Mouse (Mus musculus): ENCODE measurements around the gene Rnf121. TPM values are rescaled to one million over a fixed set of nuclear protein-coding genes. Genes with fewer than 3 reads are reported as not detected.

Rnf121 gene
- polyA plus RNA-seq, 1 experiment from 2014 or later: 33.3 TPM

GRCm38 (mm10) chr7:101998194-101998927, 66.9 kb downstream of the Rnf121 start:
- no peak overlapping the region; the same call in 1 of the 2 replicates for H3K9ac ChIP-seq
- H3K4me2 ChIP-seq: no peak overlapping the region
- no peak for ATAC-seq (ENCODE audit: insufficient number of reproducible peaks, insufficient read depth, low FRiP score, low TSS enrichment, low read depth)
- no peak overlapping the region for H3K27ac ChIP-seq
- 0 out of 2 replicates have a peak, but pooled peaks cover 3% of the 10 kb centered on the region for H3K4me1 ChIP-seq
- H3K27me3 ChIP-seq: no peaks in the 10 kb centered on the region
- 74% methylated on average over 14 of the region's 14 CpGs for WGBS
- H3K4me3 ChIP-seq: no peak overlapping the region
- H3K9me3 ChIP-seq: no peaks in the 10 kb centered on the region
- H3K36me3 ChIP-seq: peaks cover 98% of the 10 kb centered on the region

GRCm38 (mm10) chr7:101994241-101994640, 71.0 kb downstream of the Rnf121 start:
- no peak overlapping the region for H3K27ac ChIP-seq
- 88% methylated on average over 3 of the region's 3 CpGs for WGBS
- H3K4me1 ChIP-seq: no peaks in the 10 kb centered on the region
- no peak overlapping the region for H3K4me3 ChIP-seq
- H3K9ac ChIP-seq: no peak overlapping the region
- H3K4me2 ChIP-seq: no peak overlapping the region
- H3K27me3 ChIP-seq: no peaks in the 10 kb centered on the region
- peaks cover 97% of the 10 kb centered on the region for H3K36me3 ChIP-seq
- no peaks in the 10 kb centered on the region for H3K9me3 ChIP-seq
- no peak for ATAC-seq (ENCODE audit: insufficient number of reproducible peaks, insufficient read depth, low FRiP score, low TSS enrichment, low read depth)

GRCm38 (mm10) chr7:101985081-101985480, 80.2 kb downstream of the Rnf121 start:
- Histone ChIP-seq H3K9ac (no peak overlapping the region), H3K4me1 (peaks cover 9% of the 10 kb centered on the region), H3K4me2 (no peak overlapping the region), H3K27ac (no peak overlapping the region), H3K9me3 (no peaks in the 10 kb centered on the region), H3K27me3 (no peaks in the 10 kb centered on the region), H3K4me3 (no peak overlapping the region), H3K36me3 (peaks cover 70% of the 10 kb centered on the region)
- no peak for ATAC-seq (ENCODE audit: insufficient number of reproducible peaks, insufficient read depth, low FRiP score, low TSS enrichment, low read depth)
- 93% methylated on average over 3 of the region's 3 CpGs for WGBS

- Histone ChIP-seq H3K9me3 (no peaks in the 10 kb centered on the region), H3K4me3 (no peak overlapping the region), H3K27me3 (no peaks in the 10 kb centered on the region), H3K36me3 (peaks cover 50% of the 10 kb centered on the region), H3K4me2 (no peak overlapping the region), H3K27ac (no peak overlapping the region), H3K9ac (no peak overlapping the region), H3K4me1 (peaks cover 9% of the 10 kb centered on the region)
- no peak for ATAC-seq (ENCODE audit: insufficient number of reproducible peaks, insufficient read depth, low FRiP score, low TSS enrichment, low read depth)
- 82% methylated on average over 1 of the region's 1 CpGs for WGBS
Measured at GRCm38 (mm10) chr7:101982735-101983134, 82.5 kb downstream of the Rnf121 start.

- peaks cover 16% of the 10 kb centered on the region for H3K36me3 ChIP-seq
- H3K4me1 ChIP-seq: peaks cover 42% of the 10 kb centered on the region
- H3K9me3 ChIP-seq: no peaks in the 10 kb centered on the region
- peak overlapping the region; percentile 76 for H3K4me2 ChIP-seq
- peak overlapping the region; percentile 9; the same call in 1 of the 2 replicates for H3K4me3 ChIP-seq
- H3K27ac ChIP-seq: peak overlapping the region; percentile 100
- ATAC-seq (ENCODE audit: insufficient number of reproducible peaks, insufficient read depth, low FRiP score, low TSS enrichment, low read depth): no peak
- H3K9ac ChIP-seq: no peak overlapping the region
- no peaks in the 10 kb centered on the region for H3K27me3 ChIP-seq
- 12% methylated on average over 2 of the region's 2 CpGs for WGBS
Measured at GRCm38 (mm10) chr7:101974505-101974904, 90.8 kb downstream of the Rnf121 start.

GRCm38 (mm10) chr7:101973730-101974129, 91.5 kb downstream of the Rnf121 start:
- Histone ChIP-seq H3K9ac (no peak overlapping the region), H3K4me1 (peaks cover 47% of the 10 kb centered on the region), H3K27me3 (no peaks in the 10 kb centered on the region), H3K4me2 (peak overlapping the region; percentile 76), H3K9me3 (no peaks in the 10 kb centered on the region), H3K36me3 (peaks cover 16% of the 10 kb centered on the region), H3K4me3 (peak overlapping the region; percentile 14; the same call in 1 of the 2 replicates), H3K27ac (peak overlapping the region; percentile 100)
- no peak for ATAC-seq (ENCODE audit: insufficient number of reproducible peaks, insufficient read depth, low FRiP score, low TSS enrichment, low read depth)
- WGBS: 22% methylated on average over 3 of the region's 3 CpGs

- Histone ChIP-seq H3K9me3 (no peaks in the 10 kb centered on the region), H3K4me2 (peak overlapping the region; percentile 76), H3K36me3 (peaks cover 6% of the 10 kb centered on the region), H3K4me1 (peaks cover 59% of the 10 kb centered on the region), H3K27me3 (no peaks in the 10 kb centered on the region), H3K4me3 (peak overlapping the region; percentile 73), H3K9ac (peak overlapping the region; percentile 94), H3K27ac (peak overlapping the region; percentile 100)
- no peak for ATAC-seq (ENCODE audit: insufficient number of reproducible peaks, insufficient read depth, low FRiP score, low TSS enrichment, low read depth)
- WGBS: 29% methylated on average over 2 of the region's 2 CpGs
Measured at GRCm38 (mm10) chr7:101971721-101972120, 93.5 kb downstream of the Rnf121 start.

GRCm38 (mm10) chr7:101970821-101971461, 94.3 kb downstream of the Rnf121 start:
- H3K4me1 ChIP-seq: peaks cover 59% of the 10 kb centered on the region
- 2% methylated on average over 19 of the region's 19 CpGs for WGBS
- peak overlapping the region; percentile 73 for H3K4me3 ChIP-seq
- peak overlapping the region; percentile 94 for H3K9ac ChIP-seq
- H3K27me3 ChIP-seq: no peaks in the 10 kb centered on the region
- H3K4me2 ChIP-seq: peak overlapping the region; percentile 76
- H3K36me3 ChIP-seq: peaks cover under 1% of the 10 kb centered on the region; the same call in 1 of the 2 replicates
- peak; percentile 57 for ATAC-seq (ENCODE audit: insufficient number of reproducible peaks, insufficient read depth, low FRiP score, low TSS enrichment, low read depth)
- H3K9me3 ChIP-seq: no peaks in the 10 kb centered on the region
- H3K27ac ChIP-seq: peak overlapping the region; percentile 100

GRCm38 (mm10) chr7:101970429-101970775, 94.9 kb downstream of the Rnf121 start:
- H3K4me1 ChIP-seq: peaks cover 59% of the 10 kb centered on the region

GRCm38 (mm10) chr7:101969694-101970428, 95.4 kb downstream of the Rnf121 start:
- Histone ChIP-seq H3K4me2 (peak overlapping the region; percentile 76), H3K36me3 (no peaks in the 10 kb centered on the region), H3K4me3 (peak overlapping the region; percentile 73), H3K27ac (peak overlapping the region; percentile 100), H3K9ac (peak overlapping the region; percentile 94), H3K27me3 (no peaks in the 10 kb centered on the region), H3K9me3 (no peaks in the 10 kb centered on the region), H3K4me1 (peaks cover 54% of the 10 kb centered on the region)
- under 1% methylated on average over 53 of the region's 53 CpGs for WGBS
- peak; percentile 87 for ATAC-seq (ENCODE audit: insufficient number of reproducible peaks, insufficient read depth, low FRiP score, low TSS enrichment, low read depth)

More at GRCm38 (mm10) chr7:101970429-101970775, 94.9 kb downstream of the Rnf121 start:
- ATAC-seq (ENCODE audit: insufficient number of reproducible peaks, insufficient read depth, low FRiP score, low TSS enrichment, low read depth): peak; percentile 78
- H3K36me3 ChIP-seq: no peaks in the 10 kb centered on the region
- 0% methylated on average over 11 of the region's 17 CpGs for WGBS
- peak overlapping the region; percentile 73 for H3K4me3 ChIP-seq
- peak overlapping the region; percentile 94 for H3K9ac ChIP-seq
- H3K9me3 ChIP-seq: no peaks in the 10 kb centered on the region
- no peaks in the 10 kb centered on the region for H3K27me3 ChIP-seq
- peak overlapping the region; percentile 76 for H3K4me2 ChIP-seq
- peak overlapping the region; percentile 100 for H3K27ac ChIP-seq

All from embryonic facial prominence, embryonic 13.5 days (tissue).